Mouse (Mus musculus): ENCODE results near the gene Hs3st3a1. TPM values are rescaled to one million over a fixed set of nuclear protein-coding genes. Genes with fewer than 3 reads are reported as not detected.

Hs3st3a1 gene
- total RNA-seq, 2 experiments from 2014 or later, result 0.52 to 0.56 TPM

DNA sequence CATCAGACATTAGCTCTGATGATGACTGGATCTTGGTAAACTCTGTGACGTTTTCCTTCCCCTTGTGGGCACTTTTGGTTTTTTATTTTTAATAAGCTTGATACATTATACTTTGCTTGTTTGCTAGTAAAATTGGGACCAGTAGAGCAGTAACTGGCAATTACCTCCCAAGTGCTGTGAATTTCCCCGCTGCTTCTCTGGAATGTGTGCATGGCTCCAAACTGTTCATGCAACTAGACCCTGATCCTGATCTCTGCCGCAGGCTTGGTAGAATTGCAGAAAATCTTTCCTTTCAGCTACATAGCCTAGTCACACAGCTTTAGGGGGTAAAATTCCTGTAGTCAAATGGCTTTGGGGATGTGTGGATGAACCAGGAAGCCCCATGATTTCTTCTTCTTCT, 38.5 kb downstream of the Hs3st3a1 start:
- intact Hi-C loops (cut with DNase I), result no loop called here
- DNase-seq, result no peak

DNA sequence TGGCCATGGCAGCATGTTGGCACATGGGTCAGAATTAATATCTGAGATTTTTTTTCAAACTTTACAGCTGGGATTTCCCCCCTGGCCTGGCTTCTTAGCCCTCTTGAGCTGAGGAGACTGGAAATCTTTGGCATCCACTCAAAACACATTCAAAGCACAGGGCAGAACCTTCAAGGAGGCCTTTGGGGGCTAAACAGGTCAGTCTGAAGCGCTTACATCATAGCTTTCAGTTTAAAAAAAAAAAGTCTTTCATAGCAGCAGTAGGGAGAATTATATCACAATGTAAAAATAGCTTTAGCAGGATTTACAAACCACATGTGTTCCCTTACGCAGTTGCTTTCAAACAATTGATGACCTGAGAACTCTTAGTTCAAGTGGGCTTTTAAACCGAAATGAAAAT, 46.3 kb downstream of the Hs3st3a1 start:
- no peak for DNase-seq
- intact Hi-C loops (cut with DNase I), result no loop called here

DNA sequence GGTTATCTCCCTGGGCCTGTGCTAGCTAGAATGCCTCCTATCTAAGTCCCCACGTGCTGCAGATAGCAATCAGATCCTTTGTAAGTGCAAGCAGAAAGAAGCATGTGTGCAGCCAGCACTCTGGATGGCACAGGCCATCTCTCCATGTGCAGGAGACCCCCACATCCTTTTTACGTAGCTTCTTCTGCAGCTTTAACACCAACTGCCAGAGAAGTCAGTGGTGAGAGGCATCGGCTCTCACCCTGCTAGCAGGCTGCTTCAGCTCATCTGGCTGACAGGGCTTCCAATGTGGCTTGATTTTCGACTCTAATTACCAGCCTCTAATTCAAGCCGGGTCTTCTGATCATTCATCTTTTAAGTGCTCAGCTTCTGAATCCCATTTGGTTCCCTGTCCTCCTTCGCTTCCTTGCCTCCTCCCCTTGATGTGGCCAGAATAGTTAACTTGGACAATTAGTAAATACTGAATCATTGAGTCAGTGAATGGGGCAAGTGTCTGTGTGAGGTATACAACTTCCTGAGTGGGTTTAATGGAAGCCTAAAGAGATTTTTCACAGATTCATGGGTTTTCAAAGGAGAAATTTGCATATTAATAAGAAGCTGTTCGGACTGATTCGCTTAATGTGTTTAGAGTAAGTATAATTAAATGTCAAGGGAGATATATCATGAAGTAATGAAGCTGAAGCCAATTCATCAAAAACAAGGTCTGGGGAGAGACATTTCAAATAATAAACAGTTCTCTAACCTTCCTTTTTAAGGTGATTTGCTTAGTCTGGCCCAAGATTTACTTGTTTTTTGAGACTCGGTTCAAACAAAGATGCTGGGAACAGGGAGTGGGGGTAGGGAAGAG, 54.7 kb downstream of the Hs3st3a1 start:
- no peak for DNase-seq
- intact Hi-C loops (cut with DNase I), result no loop called here

DNA sequence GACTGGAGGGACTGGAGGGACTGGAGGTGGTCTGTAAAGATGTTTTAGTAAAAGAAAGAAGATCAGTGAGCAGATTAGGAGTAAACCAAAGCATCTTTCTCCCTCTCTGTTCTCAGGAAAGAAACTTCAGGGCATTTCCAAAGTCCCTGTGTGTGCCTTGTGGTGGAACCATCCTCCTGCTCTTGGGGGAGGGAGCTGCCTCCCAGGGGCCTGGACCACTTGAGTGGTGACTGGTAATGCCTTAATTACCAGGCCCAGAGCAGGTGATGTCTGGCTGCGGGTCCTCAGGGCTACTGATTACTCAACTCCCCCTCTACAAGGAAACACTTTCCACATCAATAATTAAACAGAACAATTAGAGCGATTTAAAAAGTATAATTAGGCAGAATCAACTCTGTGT, 59.3 kb downstream of the Hs3st3a1 start:
- intact Hi-C loops (cut with DNase I), result no loop called here
- no peak for DNase-seq

DNA sequence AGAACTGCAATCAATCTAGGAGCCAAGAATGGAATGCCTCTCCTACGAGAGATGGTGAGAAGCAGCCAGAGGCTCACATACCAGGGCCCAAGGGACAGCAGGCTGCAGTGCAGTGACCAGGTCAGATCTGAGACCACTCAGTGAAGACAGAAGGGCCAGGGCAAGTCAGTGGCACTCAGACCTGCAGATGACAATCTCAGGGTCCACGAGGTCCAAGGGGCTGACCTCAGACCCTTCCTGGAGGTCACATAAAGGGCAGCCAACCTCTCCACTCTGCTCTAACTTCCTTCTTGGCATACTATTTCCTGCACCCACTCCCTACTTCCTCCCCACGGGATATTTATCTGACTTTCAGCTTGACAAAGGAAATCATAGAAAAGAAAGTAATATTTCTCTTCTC, 60.8 kb downstream of the Hs3st3a1 start:
- no peak for DNase-seq
- intact Hi-C loops (cut with DNase I), result no loop called here

DNA sequence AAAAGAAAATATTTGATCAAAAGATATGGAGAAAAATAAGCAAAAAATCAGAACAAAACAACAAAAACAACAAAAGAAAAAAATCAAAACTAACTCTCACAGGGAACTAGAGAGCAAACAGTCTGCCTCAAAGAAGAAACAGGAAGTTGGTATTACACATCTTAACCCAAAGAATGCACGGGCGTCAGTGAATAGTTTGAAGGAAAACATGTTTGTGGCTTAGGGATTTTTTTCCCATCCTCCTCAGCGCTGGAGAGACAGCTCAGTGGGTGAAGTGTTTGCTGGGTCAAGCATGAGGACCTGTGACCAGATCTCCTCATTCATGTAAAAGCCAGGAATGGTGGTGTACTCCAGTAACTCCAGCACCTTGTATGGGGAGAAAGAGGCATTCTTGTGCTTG, 61.5 kb downstream of the Hs3st3a1 start:
- intact Hi-C loops (cut with DNase I), result no loop called here
- no peak for DNase-seq

DNA sequence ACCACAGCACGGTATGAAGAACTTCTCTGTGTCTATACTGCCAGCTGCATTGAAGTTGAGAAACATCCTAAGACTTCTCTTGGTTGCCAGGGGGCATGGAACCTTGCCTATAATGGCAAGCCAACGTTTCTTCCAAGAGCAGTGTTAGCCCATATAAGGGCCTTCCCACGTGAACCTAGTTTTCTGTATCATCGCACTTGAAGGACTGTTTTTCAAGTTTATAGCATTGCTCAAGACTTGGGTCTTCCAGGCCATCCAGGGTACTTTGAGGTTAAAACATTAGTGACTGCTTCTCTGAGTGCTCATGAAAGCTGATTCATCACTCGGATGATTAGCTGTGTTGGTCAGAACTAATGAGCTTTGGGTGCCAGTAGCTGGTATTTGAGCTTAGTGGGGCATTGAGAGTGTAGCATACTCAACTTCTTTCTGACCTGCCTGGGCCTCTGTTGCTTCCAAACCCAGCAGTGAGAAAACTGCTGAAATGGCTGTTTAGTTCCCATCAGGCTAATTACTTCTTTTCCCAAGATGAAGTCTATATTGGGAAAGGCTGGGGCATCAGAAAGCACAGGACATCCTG, 65.5 kb downstream of the Hs3st3a1 start:
- no peak for DNase-seq
- intact Hi-C loops (cut with DNase I), result no loop called here

DNA sequence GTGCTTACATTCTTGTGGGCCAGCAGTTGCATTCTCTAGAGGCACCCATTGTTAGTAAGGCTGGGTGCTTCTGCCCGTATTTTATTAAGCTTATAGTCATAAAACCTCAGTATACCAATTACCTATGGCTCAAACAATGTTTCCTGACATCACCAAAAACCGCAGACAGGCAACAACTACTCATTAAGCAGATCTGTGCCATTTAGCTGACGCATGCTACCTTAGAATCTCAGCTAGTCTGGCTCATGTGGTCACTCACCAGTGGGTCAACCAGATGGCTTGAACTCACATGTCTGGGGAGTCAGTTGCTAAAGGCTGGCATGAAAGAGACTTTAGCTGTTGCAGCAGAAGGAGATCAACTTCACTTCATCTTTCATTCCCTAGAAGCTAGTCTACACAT, 67.9 kb downstream of the Hs3st3a1 start:
- intact Hi-C loops (cut with DNase I), result no loop called here
- no peak for DNase-seq

DNA sequence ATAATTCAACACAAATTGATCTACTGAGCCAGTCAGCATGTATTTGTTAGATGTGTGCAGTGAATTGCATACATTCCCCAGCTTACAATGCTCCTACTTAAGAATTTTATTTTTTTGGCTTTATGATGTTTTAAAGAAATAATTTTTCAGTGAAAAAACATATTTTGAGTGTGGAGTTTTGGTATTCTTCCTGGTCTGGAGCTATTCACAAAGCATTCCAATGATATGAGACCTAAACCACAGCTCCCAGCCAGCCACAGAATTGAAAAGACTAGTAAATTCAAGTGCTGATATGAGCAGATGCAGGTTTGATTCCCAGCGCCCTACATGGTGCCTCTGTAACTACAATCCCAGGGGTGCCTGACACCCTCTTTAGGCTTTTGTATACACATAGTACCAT, 70.8 kb downstream of the Hs3st3a1 start:
- no peak for DNase-seq
- intact Hi-C loops (cut with DNase I), result no loop called here

DNA sequence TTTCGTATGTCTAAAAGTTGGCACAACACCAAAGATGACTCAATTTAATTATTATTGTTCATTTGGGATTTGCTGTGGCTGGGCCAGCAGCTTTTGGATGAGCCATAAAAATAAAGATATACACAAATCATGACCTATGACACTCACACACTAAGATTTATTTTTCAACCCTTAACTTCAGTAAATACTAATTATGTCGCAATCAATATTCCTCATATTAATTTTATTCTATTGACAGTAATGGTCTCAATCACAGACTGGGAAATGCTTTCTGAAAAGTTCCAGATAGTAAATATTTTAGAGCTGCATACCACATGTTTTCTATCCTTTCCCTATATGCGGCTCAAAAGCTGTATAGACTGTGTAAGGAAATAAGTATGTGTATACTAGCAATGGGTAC, 71.9 kb downstream of the Hs3st3a1 start:
- intact Hi-C loops (cut with DNase I), result no loop called here
- no peak for DNase-seq

DNA sequence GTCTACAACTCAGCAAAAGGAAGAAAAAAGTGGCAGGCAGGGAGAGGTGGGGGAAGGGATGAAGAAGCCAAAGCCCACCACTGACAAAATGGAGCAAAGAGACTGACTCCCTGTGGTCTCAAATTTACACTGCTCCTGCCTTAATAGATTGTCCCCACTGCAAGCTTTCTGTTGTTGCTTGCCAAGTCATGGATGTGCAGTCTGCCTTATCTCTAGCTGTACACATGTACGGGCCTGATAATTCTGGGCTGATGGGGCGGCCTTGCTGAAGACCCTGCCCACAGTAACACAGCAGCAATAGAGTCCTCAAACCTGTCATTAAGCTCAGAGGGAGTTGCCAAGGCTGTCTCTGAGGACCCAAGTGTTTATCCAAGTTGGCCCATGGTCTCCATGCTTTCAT, 74.0 kb downstream of the Hs3st3a1 start:
- intact Hi-C loops (cut with DNase I), result no loop called here
- no peak for DNase-seq

DNA sequence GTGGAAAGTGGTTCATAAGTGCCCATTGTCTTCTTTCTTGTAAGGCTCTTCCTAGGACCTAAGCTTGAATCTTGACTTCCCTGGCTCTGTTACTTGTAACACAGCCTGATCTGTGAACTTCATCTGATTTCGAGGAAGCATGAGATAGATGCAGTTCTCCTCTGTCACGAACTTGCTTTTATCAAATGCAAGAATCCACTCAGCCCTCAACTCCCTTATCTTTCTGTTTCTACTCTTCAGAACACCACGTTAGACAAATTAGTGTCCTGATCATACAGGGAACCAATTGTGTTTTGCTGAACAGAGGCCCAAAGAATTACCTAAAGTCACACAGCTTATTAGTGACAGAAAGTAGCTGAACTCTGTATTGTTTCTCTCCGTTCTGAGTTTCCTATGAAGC, 77.2 kb downstream of the Hs3st3a1 start:
- intact Hi-C loops (cut with DNase I), result no loop called here
- no peak for DNase-seq

DNA sequence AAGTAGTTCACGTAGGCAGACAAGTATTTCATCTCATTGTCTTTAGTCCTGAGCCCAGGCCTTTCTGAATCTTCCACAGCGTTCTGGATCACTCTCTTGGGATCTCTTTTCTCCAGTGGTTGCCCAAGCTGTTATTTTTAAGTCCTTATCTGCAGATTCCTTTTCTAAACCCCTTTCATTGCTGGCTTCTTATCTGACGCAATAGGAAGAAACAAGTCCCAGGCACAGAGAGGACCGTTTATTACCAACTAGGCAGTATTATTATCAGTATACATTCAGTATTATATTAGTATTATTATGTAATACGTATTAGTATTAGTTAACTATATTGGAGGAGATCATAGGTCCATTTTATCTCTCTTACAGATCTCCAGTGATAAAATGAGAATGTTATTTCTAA, 78.3 kb downstream of the Hs3st3a1 start:
- intact Hi-C loops (cut with DNase I), result no loop called here
- no peak for DNase-seq

DNA sequence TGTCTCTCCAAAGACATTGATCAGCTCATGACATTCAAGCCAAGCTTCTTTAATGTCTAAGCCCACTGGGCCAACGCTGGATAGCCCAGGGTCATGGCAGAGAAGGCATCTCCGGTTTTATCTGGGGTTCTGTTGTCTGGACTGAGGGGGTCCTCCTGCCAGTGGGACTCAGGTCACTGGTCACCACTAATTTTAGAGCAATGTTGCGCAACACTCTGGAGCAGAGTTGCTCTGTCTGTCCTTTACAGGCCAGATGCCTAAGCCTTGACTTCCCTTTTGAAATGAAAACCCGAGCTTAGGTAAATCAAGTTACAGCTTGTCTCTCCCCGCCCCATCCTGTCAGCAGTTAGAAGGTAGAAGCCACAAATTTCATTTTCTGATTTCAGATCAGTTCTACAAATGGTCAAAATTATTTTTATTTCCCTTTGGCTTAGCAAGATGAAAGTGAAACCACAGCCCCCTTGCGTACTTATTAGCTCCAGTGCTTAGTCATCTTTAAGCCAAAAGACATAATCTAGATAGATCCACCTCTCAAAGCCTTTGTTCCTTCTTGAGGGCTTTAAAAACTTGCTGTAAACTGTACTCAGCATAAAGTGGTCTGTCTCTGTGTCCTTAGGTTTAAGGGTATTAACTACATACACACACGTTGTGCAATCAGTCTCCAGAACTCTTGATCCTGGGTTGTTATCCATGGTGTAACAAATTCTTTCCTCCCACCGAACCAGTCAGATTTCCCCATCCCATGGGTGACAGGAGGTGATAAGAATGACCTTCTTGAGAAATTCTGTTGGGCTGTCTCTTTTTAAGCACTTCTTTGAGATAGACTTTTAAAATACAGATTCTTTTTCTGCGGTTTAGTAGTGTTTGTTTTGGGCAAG, 81.8 kb downstream of the Hs3st3a1 start:
- intact Hi-C loops (cut with DNase I), result no loop called here
- DNase-seq, result no peak

DNA sequence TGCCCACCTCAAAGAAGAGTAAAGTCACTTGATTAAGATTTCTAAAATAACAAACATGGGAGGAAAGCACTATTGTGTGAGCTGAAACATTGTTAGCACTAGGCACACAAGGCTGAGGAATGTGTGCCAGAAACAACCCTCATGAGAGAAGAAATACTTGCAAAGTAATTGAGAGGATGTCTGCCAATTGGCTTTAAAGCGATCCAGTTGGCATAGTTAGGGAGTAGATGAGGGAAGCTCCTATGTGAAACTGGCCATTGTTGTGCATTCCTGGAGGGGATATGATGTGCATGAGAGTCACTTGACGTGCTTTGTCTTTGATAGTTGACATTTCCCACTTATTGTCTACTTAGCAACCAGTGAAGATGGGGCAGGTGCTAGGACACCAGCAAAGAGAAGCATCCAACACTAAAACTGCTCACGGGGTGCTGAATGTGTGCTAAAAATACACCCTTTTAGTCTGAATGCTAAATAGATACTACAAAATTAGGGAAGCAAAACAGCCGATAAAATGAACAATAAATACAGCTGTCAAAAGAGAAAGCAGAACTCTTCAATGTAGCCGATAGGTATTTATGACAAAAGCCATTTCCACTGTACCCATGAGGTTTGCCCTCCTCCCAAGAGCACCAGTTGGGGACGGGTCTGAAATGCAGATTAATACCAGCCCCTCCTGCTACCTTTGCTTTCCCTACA, 83.2 kb downstream of the Hs3st3a1 start:
- no peak for DNase-seq
- intact Hi-C loops (cut with DNase I), result no loop called here

DNA sequence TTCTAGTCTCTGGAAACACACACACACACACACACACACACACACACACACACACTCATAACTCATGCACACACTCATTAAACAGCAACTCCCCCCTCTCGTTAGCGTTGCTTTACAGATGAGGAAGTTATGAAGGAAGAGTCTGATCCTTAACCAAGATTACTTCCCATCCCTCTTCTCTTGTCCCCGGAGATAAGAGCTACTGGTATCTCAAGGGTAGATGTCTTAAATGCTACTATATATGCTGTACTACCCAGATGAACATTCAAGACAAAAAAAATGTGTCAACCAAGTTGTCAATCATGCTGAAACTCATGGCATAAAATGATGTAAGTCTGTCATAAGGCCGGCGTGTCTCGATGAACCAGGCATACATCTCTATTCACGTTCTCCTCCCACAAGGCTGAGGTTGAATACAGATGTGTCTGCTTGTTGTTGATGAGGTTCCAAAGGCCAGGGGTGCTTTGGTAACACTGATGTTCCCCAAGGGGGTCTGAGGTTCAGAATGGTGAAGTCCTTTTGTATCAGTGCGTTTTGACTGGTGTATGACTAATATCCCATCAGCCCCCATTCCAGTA, 89.0 kb downstream of the Hs3st3a1 start:
- no peak for DNase-seq
- intact Hi-C loops (cut with DNase I), result loop anchor here (10.0 kb wide), 1 partner anchor 599 kb away; the partner anchor contains the start of gene Hs3st3b1

DNA sequence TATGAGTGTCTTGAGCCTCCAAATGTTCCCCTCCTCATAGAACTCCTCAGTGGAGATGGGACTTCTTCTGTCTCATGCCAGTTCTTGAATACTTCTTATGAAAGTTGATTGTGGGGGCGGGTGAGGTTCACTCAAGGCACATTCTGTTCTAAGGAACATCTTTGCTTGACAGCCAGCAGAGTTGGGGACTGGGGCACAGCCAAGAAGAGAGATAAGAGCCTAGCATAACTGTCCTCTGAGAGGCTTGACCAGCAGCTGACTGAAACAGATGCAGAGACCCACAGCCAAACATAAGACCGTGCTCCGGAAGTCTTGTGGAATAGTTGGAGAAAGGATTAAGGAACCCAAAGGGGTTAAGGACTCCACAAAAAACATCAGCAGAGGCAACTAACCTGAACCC, 102.1 kb downstream of the Hs3st3a1 start:
- intact Hi-C loops (cut with DNase I), result no loop called here
- DNase-seq, result no peak

DNA sequence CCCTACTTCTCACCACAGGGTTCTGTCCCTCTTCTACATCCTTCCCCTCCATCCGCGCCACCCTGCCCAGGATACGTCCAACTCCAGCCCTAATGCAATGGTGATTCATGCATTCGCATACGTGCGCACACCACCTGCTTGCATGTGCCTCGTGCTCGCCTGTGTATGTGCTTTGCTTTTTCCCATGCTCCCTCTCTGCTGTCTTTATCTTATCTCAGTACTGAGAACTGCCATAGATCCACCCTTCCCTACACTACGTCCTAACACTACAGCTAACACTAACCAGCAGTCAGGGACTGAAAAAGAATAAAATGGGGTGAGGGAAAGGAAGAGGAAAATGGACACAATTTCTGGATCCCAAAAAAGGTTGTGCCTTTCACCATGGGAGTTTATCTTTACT, 106.7 kb downstream of the Hs3st3a1 start:
- DNase-seq, result no peak
- intact Hi-C loops (cut with DNase I), result no loop called here

DNA sequence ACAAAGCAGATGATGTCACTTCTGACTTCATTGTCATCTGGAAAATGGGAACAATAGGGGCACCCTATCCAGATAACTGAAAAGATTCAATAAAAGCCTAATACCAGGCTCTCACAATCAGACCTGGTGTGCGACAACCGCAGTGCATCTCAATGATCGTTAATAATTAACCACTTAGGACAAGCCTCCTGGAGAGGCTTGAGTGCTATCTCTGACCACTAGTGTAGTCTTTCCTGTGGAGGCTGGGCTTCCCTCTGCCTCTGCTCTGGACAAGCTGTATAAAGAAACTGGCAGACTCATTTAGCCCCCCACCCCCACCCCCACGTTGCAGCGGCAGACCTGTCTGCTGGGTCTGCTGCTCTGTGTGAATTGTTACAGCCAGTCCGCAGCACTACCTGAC, 107.2 kb downstream of the Hs3st3a1 start:
- DNase-seq, result no peak
- intact Hi-C loops (cut with DNase I), result no loop called here

DNA sequence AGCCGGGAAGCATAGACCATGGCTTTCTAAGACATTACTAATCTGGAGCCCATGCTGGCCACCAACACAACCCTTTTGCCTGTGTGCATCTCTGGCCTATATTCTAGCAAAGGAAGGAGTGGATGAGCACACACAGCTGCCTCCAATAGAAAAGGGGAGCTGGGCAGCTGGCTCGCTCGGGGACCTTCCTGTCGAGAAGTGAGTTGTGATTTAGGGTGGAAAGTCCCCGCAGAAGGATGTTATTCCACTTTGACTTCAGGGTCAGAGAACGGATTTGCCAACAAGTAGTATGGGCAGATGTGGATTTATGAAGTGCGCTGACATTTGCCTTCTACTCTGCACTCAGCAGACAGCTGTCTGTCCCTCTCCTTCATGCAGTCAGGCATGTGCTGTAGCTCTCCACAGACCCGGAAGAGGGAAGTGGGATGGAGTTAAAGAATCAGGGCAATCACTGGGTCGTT, 108.1 kb downstream of the Hs3st3a1 start:
- intact Hi-C loops (cut with DNase I), result no loop called here
- no peak for DNase-seq

DNA sequence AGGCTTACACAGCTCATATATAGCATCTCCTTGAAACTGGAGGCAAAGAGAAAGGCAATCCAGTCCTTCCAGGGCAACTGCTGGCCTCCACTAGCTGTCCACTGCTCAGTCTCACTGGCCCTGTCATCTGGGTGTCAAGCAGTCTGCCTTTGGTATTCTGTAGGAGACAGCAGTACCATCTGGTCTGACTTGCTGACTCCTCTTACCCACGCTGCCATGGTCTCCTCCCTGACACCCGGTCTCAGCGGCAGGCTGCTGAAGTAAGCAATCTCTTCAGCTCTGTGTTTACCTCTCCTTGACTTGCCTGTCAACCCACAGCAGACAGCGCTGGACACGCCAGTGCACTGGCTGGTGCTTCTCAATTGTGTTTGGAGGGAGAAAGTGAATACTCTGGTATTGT, 109.1 kb downstream of the Hs3st3a1 start:
- DNase-seq, result no peak
- intact Hi-C loops (cut with DNase I), result no loop called here

All from left cerebral cortex, postnatal 4 days (tissue).